Mouse (Mus musculus): ENCODE data around the gene Slc43a1. TPM values are rescaled to one million over a fixed set of nuclear protein-coding genes. Genes with fewer than 3 reads are reported as not detected.

Gene Slc43a1
- polyA plus RNA-seq, 1 experiment from 2014 or later: 10.5 TPM

GRCm38 (mm10) chr2:84883942-84884341 lies 45.3 kb downstream of the Slc43a1 start:
- no peak for ATAC-seq (ENCODE audit: insufficient number of reproducible peaks, insufficient read depth, low FRiP score, low read depth)
- Histone ChIP-seq H3K36me3 (ENCODE audit: control insufficient read depth, insufficient read depth, low read length) (no peaks in the 10 kb centered on the region), H3K27me3 (ENCODE audit: control insufficient read depth, insufficient read depth, low read length) (peaks cover 96% of the 10 kb centered on the region), H3K4me3 (ENCODE audit: control insufficient read depth in 1 of 2, insufficient read depth in 1 of 2, low read depth in 1 of 2, low read length in 2 of 2) (no peak overlapping the region), H3K4me1 (ENCODE audit: control insufficient read depth in 2 of 2, insufficient read depth in 2 of 2, low read length in 2 of 2) (peaks cover 17 to 39% of the 10 kb centered on the region in 2 experiments), H3K9me3 (ENCODE audit: control insufficient read depth, low read length) (no peaks in the 10 kb centered on the region), H3K9ac (ENCODE audit: low read length) (no peak overlapping the region), H3K4me2 (ENCODE audit: low read length) (no peak overlapping the region), H3K27ac (replicated peaks in 1 of 2; ENCODE audit: control insufficient read depth in 1 of 2, insufficient read depth in 1 of 2, low read depth in 2 of 2, low read length in 2 of 2) (no peak overlapping the region)
- 72% methylated on average over 4 of the region's 4 CpGs for WGBS

- ATAC-seq (ENCODE audit: insufficient number of reproducible peaks, insufficient read depth, low FRiP score, low read depth): no peak
- Histone ChIP-seq H3K36me3 (ENCODE audit: control insufficient read depth, insufficient read depth, low read length) (no peaks in the 10 kb centered on the region), H3K9me3 (ENCODE audit: control insufficient read depth, low read length) (no peaks in the 10 kb centered on the region), H3K9ac (ENCODE audit: low read length) (no peak overlapping the region), H3K27ac (replicated peaks in 1 of 2; ENCODE audit: control insufficient read depth in 1 of 2, insufficient read depth in 1 of 2, low read depth in 2 of 2, low read length in 2 of 2) (no peak overlapping the region), H3K27me3 (ENCODE audit: control insufficient read depth, insufficient read depth, low read length) (peaks cover 98% of the 10 kb centered on the region), H3K4me1 (ENCODE audit: control insufficient read depth in 2 of 2, insufficient read depth in 2 of 2, low read length in 2 of 2) (peaks cover 19 to 45% of the 10 kb centered on the region in 2 experiments), H3K4me2 (ENCODE audit: low read length) (no peak overlapping the region), H3K4me3 (ENCODE audit: control insufficient read depth in 1 of 2, insufficient read depth in 1 of 2, low read depth in 1 of 2, low read length in 2 of 2) (no peak overlapping the region)
- 46% methylated on average over 4 of the region's 4 CpGs for WGBS
Measured at GRCm38 (mm10) chr2:84884611-84885010, 46.0 kb downstream of the Slc43a1 start.

GRCm38 (mm10) chr2:84885084-84886055 lies 46.7 kb downstream of the Slc43a1 start:
- no peak overlapping the region for H3K9ac ChIP-seq (ENCODE audit: low read length)
- peak overlapping the region in 1 of 2 experiments; percentile 59; a peak in 2 of 4 replicates for H3K4me3 ChIP-seq (ENCODE audit: control insufficient read depth in 1 of 2, insufficient read depth in 1 of 2, low read depth in 1 of 2, low read length in 2 of 2)
- WGBS: 9% methylated on average over 22 of the region's 23 CpGs
- H3K36me3 ChIP-seq (ENCODE audit: control insufficient read depth, insufficient read depth, low read length): no peaks in the 10 kb centered on the region
- no peak for ATAC-seq (ENCODE audit: insufficient number of reproducible peaks, insufficient read depth, low FRiP score, low read depth)
- H3K27me3 ChIP-seq (ENCODE audit: control insufficient read depth, insufficient read depth, low read length): peaks cover 94% of the 10 kb centered on the region
- H3K27ac ChIP-seq (replicated peaks in 1 of 2; ENCODE audit: control insufficient read depth in 1 of 2, insufficient read depth in 1 of 2, low read depth in 2 of 2, low read length in 2 of 2): no peak overlapping the region
- H3K4me1 ChIP-seq (ENCODE audit: control insufficient read depth in 2 of 2, insufficient read depth in 2 of 2, low read length in 2 of 2): peaks cover 19 to 47% of the 10 kb centered on the region in 2 experiments
- no peaks in the 10 kb centered on the region for H3K9me3 ChIP-seq (ENCODE audit: control insufficient read depth, low read length)
- H3K4me2 ChIP-seq (ENCODE audit: low read length): peak overlapping the region; percentile 82

GRCm38 (mm10) chr2:84886234-84886731 lies 47.6 kb downstream of the Slc43a1 start, which contains the start of gene Rtn4rl2:
Gene Rtn4rl2, minus strand, starts transcription at chr2:84886710.
- Histone ChIP-seq H3K4me3 (ENCODE audit: control insufficient read depth in 1 of 2, insufficient read depth in 1 of 2, low read depth in 1 of 2, low read length in 2 of 2) (peak within 1 kb of the TSS; percentile 35 to 59), H3K9me3 (ENCODE audit: control insufficient read depth, low read length) (no peaks in the 10 kb centered on the region), H3K9ac (ENCODE audit: low read length) (peak within 1 kb of the TSS; percentile 62), H3K4me1 (ENCODE audit: control insufficient read depth in 2 of 2, insufficient read depth in 2 of 2, low read length in 2 of 2) (peaks cover 19 to 47% of the 10 kb centered on the region in 2 experiments), H3K27me3 (ENCODE audit: control insufficient read depth, insufficient read depth, low read length) (peaks cover 92% of the 10 kb centered on the region), H3K4me2 (ENCODE audit: low read length) (peak within 1 kb of the TSS; percentile 82), H3K27ac (replicated peaks in 1 of 2; ENCODE audit: control insufficient read depth in 1 of 2, insufficient read depth in 1 of 2, low read depth in 2 of 2, low read length in 2 of 2) (no peak within 1 kb of the TSS), H3K36me3 (ENCODE audit: control insufficient read depth, insufficient read depth, low read length) (no peaks in the 10 kb centered on the region)
- under 1% methylated on average over 35 of the region's 35 CpGs for WGBS
- no peak for ATAC-seq (ENCODE audit: insufficient number of reproducible peaks, insufficient read depth, low FRiP score, low read depth)

- Histone ChIP-seq H3K27me3 (ENCODE audit: control insufficient read depth, insufficient read depth, low read length) (peaks cover 86% of the 10 kb centered on the region), H3K36me3 (ENCODE audit: control insufficient read depth, insufficient read depth, low read length) (no peaks in the 10 kb centered on the region), H3K4me2 (ENCODE audit: low read length) (peak overlapping the region; percentile 82), H3K27ac (replicated peaks in 1 of 2; ENCODE audit: control insufficient read depth in 1 of 2, insufficient read depth in 1 of 2, low read depth in 2 of 2, low read length in 2 of 2) (no peak overlapping the region), H3K4me1 (ENCODE audit: control insufficient read depth in 2 of 2, insufficient read depth in 2 of 2, low read length in 2 of 2) (peaks cover 19 to 47% of the 10 kb centered on the region in 2 experiments), H3K4me3 (ENCODE audit: control insufficient read depth in 1 of 2, insufficient read depth in 1 of 2, low read depth in 1 of 2, low read length in 2 of 2) (peak overlapping the region; percentile 35 to 59), H3K9me3 (ENCODE audit: control insufficient read depth, low read length) (no peaks in the 10 kb centered on the region), H3K9ac (ENCODE audit: low read length) (peak overlapping the region; percentile 62)
- 0 out of 2 replicates have a peak, but pooled peaks have one; percentile 18 for ATAC-seq (ENCODE audit: insufficient number of reproducible peaks, insufficient read depth, low FRiP score, low read depth)
- 0% methylated on average over 26 of the region's 39 CpGs for WGBS
Measured at GRCm38 (mm10) chr2:84886821-84887281, 48.2 kb downstream of the Slc43a1 start.

GRCm38 (mm10) chr2:84887411-84888271 lies 49.0 kb downstream of the Slc43a1 start:
- Histone ChIP-seq H3K4me3 (ENCODE audit: control insufficient read depth in 1 of 2, insufficient read depth in 1 of 2, low read depth in 1 of 2, low read length in 2 of 2) (peak overlapping the region; percentile 35 to 59), H3K4me1 (ENCODE audit: control insufficient read depth in 2 of 2, insufficient read depth in 2 of 2, low read length in 2 of 2) (peaks cover 16 to 46% of the 10 kb centered on the region in 2 experiments), H3K27me3 (ENCODE audit: control insufficient read depth, insufficient read depth, low read length) (peaks cover 83% of the 10 kb centered on the region), H3K36me3 (ENCODE audit: control insufficient read depth, insufficient read depth, low read length) (no peaks in the 10 kb centered on the region), H3K27ac (replicated peaks in 1 of 2; ENCODE audit: control insufficient read depth in 1 of 2, insufficient read depth in 1 of 2, low read depth in 2 of 2, low read length in 2 of 2) (no peak overlapping the region), H3K9me3 (ENCODE audit: control insufficient read depth, low read length) (no peaks in the 10 kb centered on the region), H3K9ac (ENCODE audit: low read length) (peak overlapping the region; percentile 62; the same call in 1 of the 2 replicates), H3K4me2 (ENCODE audit: low read length) (peak overlapping the region; percentile 82)
- no peak for ATAC-seq (ENCODE audit: insufficient number of reproducible peaks, insufficient read depth, low FRiP score, low read depth)
- WGBS: under 1% methylated on average over 58 of the region's 58 CpGs

All from heart, embryonic 14.5 days (tissue).